Mouse (Mus musculus) MEL (cell line): ENCODE data around the gene Kcnh7. TPM values are rescaled to one million over a fixed set of nuclear protein-coding genes. Genes with fewer than 3 reads are reported as not detected.

ENCODE experiments used
- DNase-seq: peaks from one replicate; pipeline ENCODE4 v3.0.0; 2011; ENCODE audit warnings: low read depth, low spot score
- H3K27ac ChIP-seq: 2 replicates; pipeline ENCODE4 v1.5.1; 2012; ENCODE audit warnings: low read depth, mild to moderate bottlenecking, control low read depth, low read length, moderate library complexity; ENCODE audit not compliant: control insufficient read depth
- H3K27me3 ChIP-seq, 2 experiments: fragments of 150-350 bp in 1 of 2; sonication (generic) in 1 of 2; 2 replicates each; pipeline ENCODE4 v1.6.1; 2012; ENCODE audit warnings: low read length in 2 of 2, mild to moderate bottlenecking in 2 of 2, improper control_type of control experiment in 1 of 2, moderate library complexity in 1 of 2; ENCODE audit not compliant: insufficient read depth in 2 of 2, control insufficient read depth in 1 of 2
- H3K36me3 ChIP-seq, 2 experiments: 2 replicates each; pipeline ENCODE4 v1.6.1; 2012 to 2014; ENCODE audit warnings: low read length in 2 of 2, improper control_type of control experiment in 1 of 2, inconsistent platforms in 1 of 2, mild to moderate bottlenecking in 1 of 2; ENCODE audit not compliant: insufficient read depth in 2 of 2, control insufficient read depth in 1 of 2
- H3K4me1 ChIP-seq, 2 experiments: fragments of 150-350 bp in 1 of 2; sonication (generic) in 1 of 2; 2 replicates each; pipeline ENCODE4 v1.6.1; 2012; ENCODE audit warnings: low read length in 2 of 2, improper control_type of control experiment in 1 of 2, mild to moderate bottlenecking in 1 of 2; ENCODE audit not compliant: insufficient read depth in 2 of 2, control insufficient read depth in 1 of 2
- H3K4me3 ChIP-seq, 2 experiments: fragments of 150-350 bp in 1 of 2; sonication (generic) in 1 of 2; 2 replicates each; pipeline ENCODE4 v1.5.1; 2012; ENCODE audit warnings: low read depth in 2 of 2, low read length in 2 of 2, mild to moderate bottlenecking in 2 of 2, moderate library complexity in 2 of 2, control low read depth in 1 of 2, improper control_type of control experiment in 1 of 2; ENCODE audit not compliant: control insufficient read depth in 1 of 2, insufficient read depth in 1 of 2
- H3K79me2 ChIP-seq: 2 replicates; pipeline ENCODE4 v1.6.1; 2012; ENCODE audit warnings: mild to moderate bottlenecking, low read length, moderate library complexity; ENCODE audit not compliant: control insufficient read depth, poor library complexity, insufficient read depth
- H3K9ac ChIP-seq: 2 replicates; pipeline ENCODE4 v1.6.1; 2012; ENCODE audit warnings: low read depth, mild to moderate bottlenecking, control low read depth, low read length, moderate library complexity; ENCODE audit not compliant: control insufficient read depth, poor library complexity, severe bottlenecking
- H3K9me3 ChIP-seq: fragments of 150-350 bp; sonication (generic); replicated peaks from 2 replicates; pipeline ENCODE4 v1.6.1; 2012; ENCODE audit warnings: mild to moderate bottlenecking, low read length, improper control_type of control experiment, moderate library complexity; ENCODE audit not compliant: insufficient read depth
- CHD1 ChIP-seq: IDR thresholded peaks from 2 replicates; pipeline ENCODE4 v1.6.1; 2012; ENCODE audit warnings: low read depth, mild to moderate bottlenecking, inconsistent platforms, low read length, improper control_type of control experiment
- CHD2 ChIP-seq: IDR thresholded peaks from 2 replicates; pipeline ENCODE4 v1.6.1; 2011; ENCODE audit warnings: low read length, improper control_type of control experiment
- ETS1 ChIP-seq: IDR thresholded peaks from 2 replicates; pipeline ENCODE4 v1.6.1; 2012; ENCODE audit warnings: low read depth, mild to moderate bottlenecking, inconsistent platforms, low read length, improper control_type of control experiment, moderate library complexity
- GATA1 ChIP-seq: IDR thresholded peaks from 2 replicates; pipeline ENCODE4 v1.6.1; 2011; ENCODE audit warnings: low read depth, low read length, improper control_type of control experiment
- HCFC1 ChIP-seq: IDR thresholded peaks from 2 replicates; pipeline ENCODE4 v1.6.1; 2012; ENCODE audit warnings: low read depth, mild to moderate bottlenecking, inconsistent platforms, low read length, improper control_type of control experiment, moderate library complexity
- JUND ChIP-seq: IDR thresholded peaks from 2 replicates; pipeline ENCODE4 v1.6.1; 2011; ENCODE audit warnings: low read depth, mild to moderate bottlenecking, improper control_type of control experiment, low read length
- MAFK ChIP-seq: IDR thresholded peaks from 2 replicates; pipeline ENCODE4 v1.6.1; 2011; ENCODE audit warnings: low read depth, mild to moderate bottlenecking, low read length, improper control_type of control experiment, borderline replicate concordance
- MAX ChIP-seq: IDR thresholded peaks from 2 replicates; pipeline ENCODE4 v1.6.1; 2011; ENCODE audit warnings: low read length, improper control_type of control experiment
- MAZ ChIP-seq: IDR thresholded peaks from 2 replicates; pipeline ENCODE4 v1.6.1; 2012; ENCODE audit warnings: low read depth, mild to moderate bottlenecking, inconsistent platforms, low read length, improper control_type of control experiment
- MEF2A ChIP-seq: IDR thresholded peaks from 2 replicates; pipeline ENCODE4 v1.6.1; 2014; ENCODE audit warnings: low read depth, mild to moderate bottlenecking, inconsistent platforms, low read length, improper control_type of control experiment; ENCODE audit not compliant: poor library complexity, insufficient replicate concordance, severe bottlenecking; ENCODE audit errors: extremely low read depth
- MXI1 ChIP-seq: IDR thresholded peaks from 2 replicates; pipeline ENCODE4 v1.6.1; 2011; ENCODE audit warnings: mild to moderate bottlenecking, low read depth, low read length, improper control_type of control experiment
- MYC ChIP-seq: IDR thresholded peaks from 2 replicates; pipeline ENCODE4 v1.6.1; 2011; ENCODE audit warnings: low read depth, mild to moderate bottlenecking, low read length, improper control_type of control experiment, moderate library complexity
- NELFE ChIP-seq: IDR thresholded peaks from 2 replicates; pipeline ENCODE4 v1.6.1; 2011; ENCODE audit warnings: low read depth, low read length, improper control_type of control experiment
- NRF1 ChIP-seq: IDR thresholded peaks from 2 replicates; pipeline ENCODE4 v1.6.1; 2014; ENCODE audit warnings: low read depth, mild to moderate bottlenecking, inconsistent platforms, low read length, improper control_type of control experiment, moderate library complexity; ENCODE audit not compliant: poor library complexity, insufficient read depth, severe bottlenecking
- POLR2A ChIP-seq, 2 experiments: IDR thresholded peaks; 2 replicates each; pipeline ENCODE4 v1.6.1; 2011 to 2012; ENCODE audit warnings: low read length in 2 of 2, mild to moderate bottlenecking in 2 of 2, control low read depth in 1 of 2, improper control_type of control experiment in 1 of 2, low read depth in 1 of 2, moderate library complexity in 1 of 2; ENCODE audit not compliant: control insufficient read depth in 1 of 2, insufficient read depth in 1 of 2, poor library complexity in 1 of 2
- POLR2AphosphoS2 ChIP-seq: IDR thresholded peaks from 2 replicates; pipeline ENCODE4 v1.6.1; 2011; ENCODE audit warnings: low read length, improper control_type of control experiment
- POLR2AphosphoS5 ChIP-seq: IDR thresholded peaks from 2 replicates; pipeline ENCODE4 v1.6.1; 2012; ENCODE audit warnings: low read depth, borderline replicate concordance, mild to moderate bottlenecking, inconsistent platforms, low read length, moderate library complexity, mixed read lengths
- RCOR1 ChIP-seq: IDR thresholded peaks from 2 replicates; pipeline ENCODE4 v1.6.1; 2012; ENCODE audit warnings: low read depth, mild to moderate bottlenecking, inconsistent platforms, low read length, improper control_type of control experiment
- SIN3A ChIP-seq: IDR thresholded peaks from 2 replicates; pipeline ENCODE4 v1.6.1; 2012; ENCODE audit warnings: low read length, improper control_type of control experiment, inconsistent platforms
- SMC3 ChIP-seq: IDR thresholded peaks from 2 replicates; pipeline ENCODE4 v1.6.1; 2011; ENCODE audit warnings: low read depth, low read length, improper control_type of control experiment
- TBP ChIP-seq: IDR thresholded peaks from 2 replicates; pipeline ENCODE4 v1.8.0; 2011; ENCODE audit warnings: low read depth, low read length, improper control_type of control experiment
- TCF12 ChIP-seq: IDR thresholded peaks from 2 replicates; pipeline ENCODE4 v1.6.1; 2014; ENCODE audit warnings: low read depth, mild to moderate bottlenecking, inconsistent platforms, low read length, improper control_type of control experiment, moderate library complexity
- USF2 ChIP-seq, 2 experiments: IDR thresholded peaks; 2 replicates each; pipeline ENCODE4 v1.6.1; 2011 to 2012; ENCODE audit warnings: improper control_type of control experiment in 2 of 2, low read length in 2 of 2, borderline replicate concordance in 1 of 2, inconsistent platforms in 1 of 2, low read depth in 1 of 2, mild to moderate bottlenecking in 1 of 2; ENCODE audit not compliant: insufficient read depth in 1 of 2
- ZKSCAN1 ChIP-seq: IDR thresholded peaks from 2 replicates; pipeline ENCODE4 v1.6.1; 2012; ENCODE audit warnings: low read depth, mild to moderate bottlenecking, inconsistent platforms, low read length, improper control_type of control experiment, moderate library complexity
- ZNF384 ChIP-seq: IDR thresholded peaks from 2 replicates; pipeline ENCODE4 v1.6.1; 2012; ENCODE audit warnings: low read depth, mild to moderate bottlenecking, inconsistent platforms, low read length, improper control_type of control experiment
- polyA plus RNA-seq, 2 experiments: library from polyadenylated mRNA; stranded (reverse) in 1 of 2; unstranded in 1 of 2; fragments of >175 nt in 1 of 2; fragments of >200 nt in 1 of 2; gene quantifications; 2 replicates each; pipeline versions ENCODE4 v1.2.1 to v1.2.4; 2012; ENCODE audit warnings: low replicate concordance in 2 of 2, low read depth in 1 of 2; ENCODE audit not compliant: insufficient read length in 2 of 2, insufficient read depth in 1 of 2, missing spikeins in 1 of 2
- total RNA-seq: library from RNA; depleted of rRNA; stranded (reverse); fragments of 300-350 nt; gene quantifications from 2 replicates; pipeline ENCODE4 v1.2.3, GENCODE M21; 2012

Kcnh7 gene
- total and polyA plus RNA-seq, 3 experiments, result under 0.01 to 0.13 TPM; not detected in 1

GRCm38 (mm10) chr2:62928065-62928464 is 256.0 kb downstream of the Kcnh7 start:
- H3K27ac ChIP-seq, result no peak overlapping the region
- H3K79me2 ChIP-seq, result no peaks in the 10 kb centered on the region
- no peaks in the 10 kb centered on the region for H3K4me1 ChIP-seq
- no peak for DNase-seq
- no peak overlapping the region for H3K9ac ChIP-seq
- no peaks in the 10 kb centered on the region for H3K27me3 ChIP-seq
- no peaks in the 10 kb centered on the region for H3K36me3 ChIP-seq
- TF ChIP-seq USF2 (IDR thresholded peaks at IDR 0.05; ENCODE audit: borderline replicate concordance in 1 of 2, insufficient read depth in 1 of 2, low read depth in 1 of 2, low read length in 2 of 2) (no peak), GATA1 (no peak), TBP (no peak), ZNF384 (no peak), MAX (no peak), POLR2A (IDR thresholded peaks at IDR 0.05; ENCODE audit: control insufficient read depth in 1 of 2, insufficient read depth in 1 of 2, low read depth in 1 of 2, low read length in 2 of 2, poor library complexity in 1 of 2) (no peak), SIN3A (no peak), HCFC1 (no peak), POLR2AphosphoS2 (no peak), MAFK (no peak), POLR2AphosphoS5 (no peak), MXI1 (no peak), ZKSCAN1 (no peak), MEF2A (no peak), MAZ (no peak), CHD1 (no peak), SMC3 (no peak), MYC (no peak)
- TF ChIP-seq, all 39 proteins: peak for 0
- Histone ChIP-seq H3K4me3 (no peak overlapping the region), H3K9me3 (no peaks in the 10 kb centered on the region)

DNA sequence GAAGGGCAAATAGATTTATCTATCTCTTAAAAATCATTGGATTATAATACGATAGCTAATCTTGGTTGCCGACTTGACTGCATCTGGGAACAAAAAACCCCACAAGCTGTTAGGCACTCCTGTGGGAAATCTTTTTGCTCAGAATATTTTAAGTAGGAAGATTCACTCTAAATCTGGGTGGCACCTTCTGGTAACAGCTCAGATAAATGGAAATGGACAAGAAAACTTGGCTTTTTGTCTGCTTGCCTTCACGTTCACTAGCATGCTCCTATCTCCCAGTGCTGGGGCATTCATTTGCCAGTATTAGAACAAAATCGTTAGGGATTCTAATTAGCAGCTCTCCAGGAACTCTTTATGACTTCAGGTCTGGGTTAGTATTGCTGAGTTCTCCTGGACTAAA is 260.3 kb downstream of the Kcnh7 start:
- TF ChIP-seq CHD1 (no peak), TCF12 (no peak), ETS1 (no peak), POLR2AphosphoS2 (no peak), RCOR1 (no peak), NRF1 (no peak), CHD2 (no peak), NELFE (no peak), SMC3 (no peak), MAFK (no peak), JUND (no peak), ZNF384 (no peak), HCFC1 (no peak), ZKSCAN1 (no peak)
- Histone ChIP-seq H3K9ac (no peak overlapping the region), H3K79me2 (no peaks in the 10 kb centered on the region), H3K36me3 (no peaks in the 10 kb centered on the region), H3K9me3 (no peaks in the 10 kb centered on the region), H3K4me3 (no peak overlapping the region), H3K4me1 (no peaks in the 10 kb centered on the region), H3K27me3 (no peaks in the 10 kb centered on the region), H3K27ac (no peak overlapping the region)
- DNase-seq, result no peak
